Mouse (Mus musculus): ENCODE data around the gene Actl11.

The Actl11 gene

GRCm38 (mm10) chr9:107963700-107964099 lies 35.4 kb downstream of the Actl11 start:
- DNase-seq: peak; percentile 96

- no peak for DNase-seq
Observed at GRCm38 (mm10) chr9:107964681-107965080, 36.4 kb downstream of the Actl11 start.

GRCm38 (mm10) chr9:107966676-107967075 lies 38.4 kb downstream of the Actl11 start:
- DNase-seq: no peak

GRCm38 (mm10) chr9:107967437-107967836 lies 39.2 kb downstream of the Actl11 start:
- no peak for DNase-seq

GRCm38 (mm10) chr9:107968531-107968930 lies 40.3 kb downstream of the Actl11 start:
- no peak for DNase-seq

DNA sequence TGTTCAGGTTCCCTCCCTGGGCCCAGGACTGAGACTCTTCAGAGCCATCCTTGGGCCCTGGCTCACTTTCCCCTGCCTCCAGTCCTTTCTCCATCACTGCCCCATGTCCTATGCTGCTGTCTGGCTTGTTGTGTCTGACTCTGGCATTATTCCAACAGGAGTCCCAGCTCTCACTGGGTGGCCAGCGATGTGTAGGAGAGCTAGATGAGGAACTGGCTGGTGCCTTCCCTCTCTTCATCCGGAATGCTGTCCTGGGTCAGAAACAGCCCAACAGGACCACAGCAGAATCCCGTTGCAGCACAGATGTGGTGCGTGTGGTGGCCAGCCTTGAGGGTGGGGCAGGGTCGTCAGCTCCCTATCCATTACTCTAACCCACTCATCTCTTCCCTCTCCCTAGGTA lies 42.0 kb downstream of the Actl11 start:
- no peak for DNase-seq

GRCm38 (mm10) chr9:107971690-107972541 lies 43.6 kb downstream of the Actl11 start:
- no peak for DNase-seq

GRCm38 (mm10) chr9:107974491-107975171 lies 46.4 kb downstream of the Actl11 start:
- DNase-seq: no peak

GRCm38 (mm10) chr9:107975399-107976386 lies 47.4 kb downstream of the Actl11 start, which contains the start of gene Uba7:
Gene Uba7 (plus strand): TSS chr9:107975505.
- DNase-seq: peak; percentile 40

GRCm38 (mm10) chr9:107978815-107979214 lies 50.5 kb downstream of the Actl11 start:
- DNase-seq: no peak

All from kidney, postnatal 10 days (tissue).